Mouse (Mus musculus): ENCODE measurements around the gene Liph.

DNA sequence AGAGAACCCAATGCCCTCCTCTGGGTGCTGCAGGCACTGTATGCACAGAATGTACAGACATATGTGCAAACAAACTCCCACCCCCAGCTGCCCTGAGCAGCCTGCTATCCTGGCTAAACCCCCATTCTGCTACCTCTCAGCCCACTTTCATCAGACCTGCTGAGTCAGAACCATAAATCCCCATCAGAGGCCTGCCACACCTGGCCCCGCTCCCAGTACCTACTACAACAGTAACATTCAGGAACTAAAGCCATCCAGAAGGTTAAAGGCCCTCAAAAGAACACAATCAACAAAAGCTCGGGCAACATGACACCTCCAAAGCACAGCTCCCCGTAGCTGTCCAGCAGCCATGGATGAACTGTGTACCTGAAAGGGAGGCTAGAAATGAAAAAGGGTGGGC, 6.1 kb upstream of the Liph start:
- TF ChIP-seq CTCF (IDR thresholded peaks at IDR 0.05; ENCODE audit: insufficient read depth, low read depth, low read length) = no peak
- no peak for TF ChIP-seq POLR2A (IDR thresholded peaks at IDR 0.05; ENCODE audit: insufficient read depth, low read depth, low read length)

Data from olfactory bulb, adult 2 months (tissue).